Mouse (Mus musculus) bone marrow macrophage, adult 2 months (primary cell): Measurements from ENCODE around the gene Lrfn2.

Experiments used
- CTCF ChIP-seq: IDR thresholded peaks from 2 replicates; pipeline ENCODE4 v1.5.1; 2012; ENCODE audit warnings: low read depth, mild to moderate bottlenecking, low read length, moderate library complexity
- POLR2A ChIP-seq: IDR thresholded peaks from 2 replicates; pipeline ENCODE4 v1.6.1; 2012; ENCODE audit warnings: mild to moderate bottlenecking, low read depth, low read length, borderline replicate concordance

GRCm38 (mm10) chr17:49078168-49078567, 146.0 kb downstream of the Lrfn2 start:
- TF ChIP-seq POLR2A = no peak
- TF ChIP-seq CTCF = no peak
